Mouse (Mus musculus): ENCODE results near the gene Gm11938. TPM values are rescaled to one million over a fixed set of nuclear protein-coding genes. Genes with fewer than 3 reads are reported as not detected.
"Not testable (repeated sequence)": the region's sequence is repeated elsewhere in the genome, so short reads cannot be mapped to it uniquely, and the experiment has no call there.

The Gm11938 gene
- polyA plus RNA-seq, 1 experiment from 2014 or later = not detected

GRCm38 (mm10) chr11:99614796-99615363 lies 11.8 kb upstream of the Gm11938 start, which contains the start of gene Krtap2-4:
Gene Krtap2-4, minus strand, starts transcription at chr11:99614846.
- WGBS = 75% methylated on average over 3 of the region's 3 CpGs
- Histone ChIP-seq H3K27ac (replicated peaks) (no peak within 1 kb of the TSS), H3K4me2 (replicated peaks) (no peak within 1 kb of the TSS)

DNA sequence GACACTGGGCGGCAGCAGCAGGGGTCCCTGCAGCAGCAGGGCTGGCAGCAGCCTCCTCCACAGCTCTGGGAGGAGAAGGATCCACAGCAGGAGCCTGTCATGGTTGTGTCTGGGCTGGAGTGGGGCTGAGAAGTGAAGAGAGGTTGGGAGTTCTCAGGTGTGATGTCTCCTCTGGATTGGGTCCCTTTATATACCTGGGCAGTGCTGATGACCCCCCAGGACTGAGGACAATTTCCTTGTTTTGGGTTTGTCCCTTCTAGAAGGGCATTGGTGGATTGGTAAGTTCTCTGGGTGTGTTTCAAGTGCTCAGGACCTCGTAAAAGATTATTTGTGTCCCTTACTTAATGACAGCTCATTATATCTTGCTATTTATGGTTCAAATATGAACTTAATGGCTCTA lies 7.0 kb upstream of the Gm11938 start, which contains the start of gene Gm11937:
Gene Gm11937 (minus strand): TSS at position 101 of the 400 bp plus-strand sequence.
- not testable (repeated sequence) for ATAC-seq (replicated peaks); H3K9me3 ChIP-seq; H3K27me3 ChIP-seq; H3K4me2 ChIP-seq (replicated peaks); H3K4me3 ChIP-seq; H3K4me1 ChIP-seq; H3K9ac ChIP-seq (replicated peaks); H3K27ac ChIP-seq (replicated peaks); H3K36me3 ChIP-seq
- 86% methylated on average over 2 of the region's 2 CpGs for WGBS

More at GRCm38 (mm10) chr11:99614796-99615363, 11.8 kb upstream of the Gm11938 start, which contains the start of gene Krtap2-4:
- Histone ChIP-seq H3K9ac (replicated peaks) (no peak within 1 kb of the TSS), H3K4me3 (no peak within 1 kb of the TSS), H3K9me3 (no peaks in the 10 kb centered on the region), H3K27me3 (no peaks in the 10 kb centered on the region), H3K4me1 (no peaks in the 10 kb centered on the region), H3K36me3 (no peaks in the 10 kb centered on the region)
- ATAC-seq (replicated peaks) = no peak

- Histone ChIP-seq H3K4me1 (no peaks in the 10 kb centered on the region), H3K9ac (replicated peaks) (no peak overlapping the region), H3K27ac (replicated peaks) (no peak overlapping the region), H3K4me3 (no peak overlapping the region), H3K9me3 (no peaks in the 10 kb centered on the region), H3K36me3 (no peaks in the 10 kb centered on the region), H3K27me3 (no peaks in the 10 kb centered on the region), H3K4me2 (replicated peaks) (no peak overlapping the region)
- WGBS = 73% methylated on average over 1 of the region's 1 CpGs
- no peak for ATAC-seq (replicated peaks)
Measured at GRCm38 (mm10) chr11:99609126-99609525, 6.0 kb upstream of the Gm11938 start.

DNA sequence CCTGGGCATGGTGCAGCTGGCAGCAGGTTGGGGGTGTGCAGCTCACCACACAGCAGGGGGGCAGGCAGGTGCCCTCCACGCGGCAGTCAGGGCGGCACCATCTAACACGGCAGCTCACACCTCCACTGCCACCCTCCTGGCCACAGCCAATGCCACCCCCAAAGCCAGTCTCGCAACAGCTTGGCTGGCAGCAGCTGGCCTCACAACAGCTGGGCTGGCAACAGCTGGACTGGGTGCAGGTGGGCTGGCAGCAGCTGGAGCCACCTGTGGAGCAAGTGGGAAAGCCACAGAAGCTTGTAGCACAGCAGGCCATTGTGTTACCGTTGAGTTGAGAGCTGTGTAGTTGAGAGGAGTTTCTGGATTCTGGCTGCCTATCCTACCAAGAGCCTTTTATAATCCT lies 5.4 kb downstream of the Gm11938 start, which contains the start of gene Krtap9-3:
Gene Krtap9-3 (minus strand): TSS at position 364 of the 400 bp plus-strand sequence.
- H3K27me3 ChIP-seq; H3K9me3 ChIP-seq; H3K4me1 ChIP-seq; H3K4me2 ChIP-seq (replicated peaks); H3K27ac ChIP-seq (replicated peaks); H3K36me3 ChIP-seq; H3K4me3 ChIP-seq; H3K9ac ChIP-seq (replicated peaks); ATAC-seq (replicated peaks): not testable (repeated sequence)
- 79% methylated on average over 6 of the region's 6 CpGs for WGBS

GRCm38 (mm10) chr11:99590981-99591380 lies 12.1 kb downstream of the Gm11938 start, which contains the start of gene Krtap1-3:
Gene Krtap1-3, minus strand, starts transcription at chr11:99591339.
- Histone ChIP-seq H3K9ac (replicated peaks) (no peak within 1 kb of the TSS), H3K36me3 (no peaks in the 10 kb centered on the region), H3K27ac (replicated peaks) (no peak within 1 kb of the TSS), H3K4me1 (no peaks in the 10 kb centered on the region), H3K9me3 (no peaks in the 10 kb centered on the region), H3K4me3 (no peak within 1 kb of the TSS), H3K4me2 (replicated peaks) (no peak within 1 kb of the TSS), H3K27me3 (no peaks in the 10 kb centered on the region)
- 84% methylated on average over 6 of the region's 6 CpGs for WGBS
- ATAC-seq (replicated peaks) = no peak

- no peak overlapping the region for H3K4me2 ChIP-seq (replicated peaks)
- no peak overlapping the region for H3K9ac ChIP-seq (replicated peaks)
- no peaks in the 10 kb centered on the region for H3K9me3 ChIP-seq
- no peak for ATAC-seq (replicated peaks)
- H3K27ac ChIP-seq (replicated peaks) = no peak overlapping the region
- no peaks in the 10 kb centered on the region for H3K27me3 ChIP-seq
- H3K36me3 ChIP-seq = no peaks in the 10 kb centered on the region
- no peaks in the 10 kb centered on the region for H3K4me1 ChIP-seq
- 77% methylated on average over 7 of the region's 7 CpGs for WGBS
- H3K4me3 ChIP-seq = no peak overlapping the region
Measured at GRCm38 (mm10) chr11:99585096-99585495, 18.0 kb downstream of the Gm11938 start.

DNA sequence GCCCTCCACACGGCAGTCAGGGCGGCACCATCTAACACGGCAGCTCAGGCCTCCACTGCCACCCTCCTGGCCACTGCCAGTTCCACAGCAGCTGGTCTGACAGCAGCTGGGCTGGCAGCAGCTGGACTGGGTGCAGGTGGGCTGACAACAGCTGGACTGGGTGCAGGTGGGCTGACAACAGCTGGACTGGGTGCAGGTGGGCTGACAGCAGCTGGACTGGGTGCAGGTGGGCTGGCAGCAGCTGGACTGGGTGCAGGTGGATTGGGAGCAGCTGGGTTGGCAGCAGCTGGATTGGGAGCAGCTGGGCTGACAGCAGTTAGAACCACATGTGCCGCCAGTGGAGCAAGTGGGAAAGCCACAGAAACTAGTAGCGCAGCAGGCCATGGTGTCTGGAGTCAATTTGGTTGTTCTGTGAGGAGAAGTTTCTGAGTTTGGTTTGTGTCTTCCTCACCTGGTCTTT lies 19.8 kb downstream of the Gm11938 start, which contains the start of gene Krtap1-4:
Gene Krtap1-4 (minus strand): TSS at position 410 of the 460 bp plus-strand sequence.
- Histone ChIP-seq H3K9me3 (no peaks in the 10 kb centered on the region), H3K27me3 (no peaks in the 10 kb centered on the region), H3K4me3 (no peak within 1 kb of the TSS), H3K36me3 (no peaks in the 10 kb centered on the region), H3K9ac (replicated peaks) (no peak within 1 kb of the TSS), H3K27ac (replicated peaks) (no peak within 1 kb of the TSS), H3K4me1 (no peaks in the 10 kb centered on the region), H3K4me2 (replicated peaks) (no peak within 1 kb of the TSS)
- no peak for ATAC-seq (replicated peaks)
- 82% methylated on average over 5 of the region's 5 CpGs for WGBS

- Histone ChIP-seq H3K27me3 (no peaks in the 10 kb centered on the region), H3K36me3 (no peaks in the 10 kb centered on the region), H3K27ac (replicated peaks) (no peak overlapping the region), H3K4me1 (no peaks in the 10 kb centered on the region), H3K9ac (replicated peaks) (no peak overlapping the region), H3K4me3 (no peak overlapping the region), H3K9me3 (no peaks in the 10 kb centered on the region), H3K4me2 (replicated peaks) (no peak overlapping the region)
- no peak for ATAC-seq (replicated peaks)
- 66% methylated on average over 6 of the region's 6 CpGs for WGBS
Measured at GRCm38 (mm10) chr11:99581564-99581963, 21.5 kb downstream of the Gm11938 start.

DNA sequence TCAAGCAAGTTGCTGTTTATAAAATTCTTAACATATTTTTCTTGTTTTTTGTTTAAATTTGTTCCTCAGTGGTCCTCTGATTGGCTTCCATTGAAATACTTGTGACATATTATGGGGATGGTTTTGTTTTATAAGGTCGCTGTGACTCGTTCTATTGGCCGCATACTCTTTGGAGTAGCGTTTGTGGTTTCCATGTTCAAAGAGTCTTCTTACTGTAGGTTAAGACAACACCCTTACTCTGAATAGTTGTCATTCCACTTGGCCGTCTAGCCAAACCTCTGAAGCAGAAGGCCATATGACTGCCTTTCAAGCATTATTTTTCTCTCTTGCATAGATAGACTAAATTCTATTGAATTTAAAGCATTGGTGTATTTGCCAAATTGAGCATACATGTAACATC lies 22.1 kb downstream of the Gm11938 start:
- H3K4me2 ChIP-seq (replicated peaks) = no peak overlapping the region
- WGBS = 90% methylated on average over 5 of the region's 5 CpGs
- no peak overlapping the region for H3K4me3 ChIP-seq
- no peaks in the 10 kb centered on the region for H3K9me3 ChIP-seq
- no peak for ATAC-seq (replicated peaks)
- no peak overlapping the region for H3K27ac ChIP-seq (replicated peaks)
- no peak overlapping the region for H3K9ac ChIP-seq (replicated peaks)
- no peaks in the 10 kb centered on the region for H3K36me3 ChIP-seq
- no peaks in the 10 kb centered on the region for H3K27me3 ChIP-seq
- H3K4me1 ChIP-seq = no peaks in the 10 kb centered on the region

DNA sequence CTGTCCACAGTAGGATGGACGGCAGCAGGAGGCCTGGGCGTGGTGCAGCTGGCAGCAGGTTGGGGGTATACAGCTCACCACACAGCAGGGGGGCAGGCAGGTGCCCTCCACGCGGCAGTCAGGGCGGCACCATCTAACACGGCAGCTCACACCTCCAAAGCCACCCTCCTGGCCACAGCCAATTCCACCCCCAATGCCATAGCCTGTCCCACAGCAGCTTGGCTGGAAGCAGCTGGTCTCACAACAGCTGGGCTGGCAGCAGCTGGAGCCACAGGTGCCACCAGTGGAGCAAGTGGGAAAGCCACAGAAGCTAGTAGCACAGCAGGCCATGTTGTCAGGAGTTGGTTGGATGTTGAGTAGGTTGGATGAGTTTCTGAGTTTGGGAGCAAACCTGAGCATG lies 22.5 kb downstream of the Gm11938 start, which contains the start of gene Krtap1-5:
Gene Krtap1-5 (minus strand): TSS at position 381 of the 400 bp plus-strand sequence.
- no peak within 1 kb of the TSS for H3K4me2 ChIP-seq (replicated peaks)
- WGBS = 85% methylated on average over 6 of the region's 6 CpGs
- no peaks in the 10 kb centered on the region for H3K9me3 ChIP-seq
- no peaks in the 10 kb centered on the region for H3K27me3 ChIP-seq
- no peaks in the 10 kb centered on the region for H3K36me3 ChIP-seq
- H3K27ac ChIP-seq (replicated peaks) = no peak within 1 kb of the TSS
- no peak within 1 kb of the TSS for H3K9ac ChIP-seq (replicated peaks)
- H3K4me3 ChIP-seq = no peak within 1 kb of the TSS
- no peak for ATAC-seq (replicated peaks)
- no peaks in the 10 kb centered on the region for H3K4me1 ChIP-seq

DNA sequence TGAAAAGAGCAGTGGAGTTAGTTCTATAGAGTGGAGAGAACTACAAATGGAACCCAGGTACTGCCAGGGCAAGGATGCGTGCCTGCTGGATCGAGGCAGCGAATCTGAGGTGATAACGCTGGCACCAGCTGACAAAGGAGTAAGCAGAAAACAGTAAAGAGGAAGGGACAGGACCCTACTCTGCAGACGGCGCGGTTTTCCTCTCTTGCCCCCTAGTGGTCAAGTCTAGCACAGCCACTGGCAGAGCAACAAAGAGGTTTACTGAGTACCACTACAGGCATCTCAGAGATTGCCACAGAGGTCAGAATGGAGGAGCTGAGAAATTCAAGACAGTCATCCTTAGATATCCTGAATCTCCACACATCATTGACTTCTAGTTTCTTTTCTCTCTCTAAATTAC lies 29.0 kb downstream of the Gm11938 start:
- H3K4me2 ChIP-seq (replicated peaks) = peak overlapping the region; percentile 23
- no peaks in the 10 kb centered on the region for H3K9me3 ChIP-seq
- H3K27ac ChIP-seq (replicated peaks) = no peak overlapping the region
- ATAC-seq (replicated peaks) = peak; percentile 60
- 0 out of 2 replicates have a peak overlapping the region, but pooled peaks have one; percentile 8 for H3K4me3 ChIP-seq
- H3K4me1 ChIP-seq = no peaks in the 10 kb centered on the region
- H3K27me3 ChIP-seq = no peaks in the 10 kb centered on the region
- no peaks in the 10 kb centered on the region for H3K36me3 ChIP-seq
- WGBS = 2% methylated on average over 7 of the region's 7 CpGs
- no peak overlapping the region for H3K9ac ChIP-seq (replicated peaks)

GRCm38 (mm10) chr11:99573164-99573563 lies 29.9 kb downstream of the Gm11938 start:
- Histone ChIP-seq H3K4me2 (replicated peaks) (no peak overlapping the region), H3K27me3 (no peaks in the 10 kb centered on the region), H3K36me3 (no peaks in the 10 kb centered on the region), H3K27ac (replicated peaks) (no peak overlapping the region), H3K9ac (replicated peaks) (no peak overlapping the region), H3K4me1 (no peaks in the 10 kb centered on the region), H3K9me3 (no peaks in the 10 kb centered on the region), H3K4me3 (no peak overlapping the region)
- WGBS = 20% methylated on average over 4 of the region's 4 CpGs
- ATAC-seq (replicated peaks) = no peak

GRCm38 (mm10) chr11:99566530-99566929 lies 36.6 kb downstream of the Gm11938 start, which contains the start of gene Krtap3-1:
Gene Krtap3-1, minus strand, starts transcription at chr11:99566630.
- Histone ChIP-seq H3K9me3 (no peaks in the 10 kb centered on the region), H3K27ac (replicated peaks) (no peak within 1 kb of the TSS), H3K4me1 (no peaks in the 10 kb centered on the region), H3K4me2 (replicated peaks) (no peak within 1 kb of the TSS), H3K27me3 (no peaks in the 10 kb centered on the region), H3K9ac (replicated peaks) (no peak within 1 kb of the TSS), H3K36me3 (no peaks in the 10 kb centered on the region), H3K4me3 (no peak within 1 kb of the TSS)
- 95% methylated on average over 7 of the region's 7 CpGs for WGBS
- ATAC-seq (replicated peaks) = no peak

Measured in forebrain, embryonic 15.5 days (tissue).